Mouse (Mus musculus): ENCODE data around the gene Ism1. TPM values are rescaled to one million over a fixed set of nuclear protein-coding genes. Genes with fewer than 3 reads are reported as not detected.

The Ism1 gene
- polyA plus RNA-seq (2014; fragmentation: Nextera tagmentation; extraction: Ambion mirVana): 4.7 and 5.5 TPM in 2 replicates

GRCm38 (mm10) chr2:139677809-139678274 lies at the start of gene Ism1:
Ism1 (plus strand) TSS chr2:139678178.
- Histone ChIP-seq H3K9me3 (ENCODE audit: control insufficient read depth, low read length) (no peaks in the 10 kb centered on the region), H3K4me2 (ENCODE audit: low read depth, severe bottlenecking) (peak within 1 kb of the TSS; percentile 99), H3K9ac (ENCODE audit: low read length) (peak within 1 kb of the TSS; percentile 94), H3K4me1 (ENCODE audit: control insufficient read depth, insufficient read depth, low read length) (peaks cover 9% of the 10 kb centered on the region), H3K36me3 (ENCODE audit: control insufficient read depth, insufficient read depth, low read length) (no peaks in the 10 kb centered on the region), H3K4me3 (ENCODE audit: low read depth, low read length) (peak within 1 kb of the TSS; percentile 93), H3K27me3 (ENCODE audit: control insufficient read depth, insufficient read depth, low read length) (peaks cover 4% of the 10 kb centered on the region; the same call in 1 of the 2 replicates), H3K27ac (replicated peaks; ENCODE audit: low read depth, low read length) (peak within 1 kb of the TSS; percentile 92)
- ATAC-seq (ENCODE audit: insufficient number of reproducible peaks, low FRiP score, low TSS enrichment, low read depth) (peak; percentile 75), DNase-seq (ENCODE audit: low spot score) (peak; percentile 73)
- WGBS: 0% methylated on average over 27 of the region's 39 CpGs

GRCm38 (mm10) chr2:139628731-139629130 lies 49.2 kb upstream of the Ism1 start:
- H3K9me3 ChIP-seq (ENCODE audit: control insufficient read depth, low read length): no peaks in the 10 kb centered on the region
- WGBS: 81% methylated on average over 4 of the region's 4 CpGs
- H3K27me3 ChIP-seq (ENCODE audit: control insufficient read depth, insufficient read depth, low read length): no peaks in the 10 kb centered on the region
- no peak overlapping the region for H3K4me2 ChIP-seq (ENCODE audit: low read depth, severe bottlenecking)
- no peak overlapping the region for H3K9ac ChIP-seq (ENCODE audit: low read length)
- H3K36me3 ChIP-seq (ENCODE audit: control insufficient read depth, insufficient read depth, low read length): no peaks in the 10 kb centered on the region
- no peaks in the 10 kb centered on the region for H3K4me1 ChIP-seq (ENCODE audit: control insufficient read depth, insufficient read depth, low read length)
- DNase-seq (ENCODE audit: low spot score): no peak
- no peak overlapping the region for H3K27ac ChIP-seq (replicated peaks; ENCODE audit: low read depth, low read length)
- H3K4me3 ChIP-seq (ENCODE audit: low read depth, low read length): no peak overlapping the region
- no peak for ATAC-seq (ENCODE audit: insufficient number of reproducible peaks, low FRiP score, low TSS enrichment, low read depth)

GRCm38 (mm10) chr2:139629653-139630052 lies 48.3 kb upstream of the Ism1 start:
- Histone ChIP-seq H3K4me2 (ENCODE audit: low read depth, severe bottlenecking) (no peak overlapping the region), H3K4me1 (ENCODE audit: control insufficient read depth, insufficient read depth, low read length) (no peaks in the 10 kb centered on the region), H3K36me3 (ENCODE audit: control insufficient read depth, insufficient read depth, low read length) (no peaks in the 10 kb centered on the region), H3K27me3 (ENCODE audit: control insufficient read depth, insufficient read depth, low read length) (no peaks in the 10 kb centered on the region), H3K4me3 (ENCODE audit: low read depth, low read length) (no peak overlapping the region), H3K9ac (ENCODE audit: low read length) (no peak overlapping the region), H3K27ac (replicated peaks; ENCODE audit: low read depth, low read length) (no peak overlapping the region), H3K9me3 (ENCODE audit: control insufficient read depth, low read length) (no peaks in the 10 kb centered on the region)
- no peak for ATAC-seq (ENCODE audit: insufficient number of reproducible peaks, low FRiP score, low TSS enrichment, low read depth)
- DNase-seq (ENCODE audit: low spot score): no peak
- WGBS: 93% methylated on average over 3 of the region's 3 CpGs

GRCm38 (mm10) chr2:139634506-139634905 lies 43.5 kb upstream of the Ism1 start:
- H3K9me3 ChIP-seq (ENCODE audit: control insufficient read depth, low read length): no peaks in the 10 kb centered on the region
- no peak overlapping the region for H3K4me3 ChIP-seq (ENCODE audit: low read depth, low read length)
- no peak for DNase-seq (ENCODE audit: low spot score)
- H3K4me1 ChIP-seq (ENCODE audit: control insufficient read depth, insufficient read depth, low read length): no peaks in the 10 kb centered on the region
- 85% methylated on average over 4 of the region's 4 CpGs for WGBS
- no peak overlapping the region for H3K4me2 ChIP-seq (ENCODE audit: low read depth, severe bottlenecking)
- H3K27me3 ChIP-seq (ENCODE audit: control insufficient read depth, insufficient read depth, low read length): no peaks in the 10 kb centered on the region
- ATAC-seq (ENCODE audit: insufficient number of reproducible peaks, low FRiP score, low TSS enrichment, low read depth): no peak
- H3K36me3 ChIP-seq (ENCODE audit: control insufficient read depth, insufficient read depth, low read length): no peaks in the 10 kb centered on the region
- no peak overlapping the region for H3K27ac ChIP-seq (replicated peaks; ENCODE audit: low read depth, low read length)
- no peak overlapping the region for H3K9ac ChIP-seq (ENCODE audit: low read length)

GRCm38 (mm10) chr2:139637861-139638260 lies 40.1 kb upstream of the Ism1 start:
- Histone ChIP-seq H3K4me1 (ENCODE audit: control insufficient read depth, insufficient read depth, low read length) (no peaks in the 10 kb centered on the region), H3K4me3 (ENCODE audit: low read depth, low read length) (no peak overlapping the region), H3K9me3 (ENCODE audit: control insufficient read depth, low read length) (no peaks in the 10 kb centered on the region), H3K36me3 (ENCODE audit: control insufficient read depth, insufficient read depth, low read length) (no peaks in the 10 kb centered on the region), H3K27me3 (ENCODE audit: control insufficient read depth, insufficient read depth, low read length) (no peaks in the 10 kb centered on the region), H3K9ac (ENCODE audit: low read length) (no peak overlapping the region), H3K4me2 (ENCODE audit: low read depth, severe bottlenecking) (no peak overlapping the region), H3K27ac (replicated peaks; ENCODE audit: low read depth, low read length) (no peak overlapping the region)
- ATAC-seq (ENCODE audit: insufficient number of reproducible peaks, low FRiP score, low TSS enrichment, low read depth) (no peak), DNase-seq (ENCODE audit: low spot score) (no peak)
- 15% methylated on average over 2 of the region's 2 CpGs for WGBS

GRCm38 (mm10) chr2:139641757-139642385 lies 36.1 kb upstream of the Ism1 start:
- 68% methylated on average over 7 of the region's 7 CpGs for WGBS
- H3K27ac ChIP-seq (replicated peaks; ENCODE audit: low read depth, low read length): no peak overlapping the region
- H3K4me2 ChIP-seq (ENCODE audit: low read depth, severe bottlenecking): no peak overlapping the region
- H3K36me3 ChIP-seq (ENCODE audit: control insufficient read depth, insufficient read depth, low read length): no peaks in the 10 kb centered on the region
- DNase-seq (ENCODE audit: low spot score): no peak
- H3K4me3 ChIP-seq (ENCODE audit: low read depth, low read length): no peak overlapping the region
- no peak for ATAC-seq (ENCODE audit: insufficient number of reproducible peaks, low FRiP score, low TSS enrichment, low read depth)
- no peaks in the 10 kb centered on the region for H3K9me3 ChIP-seq (ENCODE audit: control insufficient read depth, low read length)
- no peaks in the 10 kb centered on the region for H3K27me3 ChIP-seq (ENCODE audit: control insufficient read depth, insufficient read depth, low read length)
- peaks cover 3% of the 10 kb centered on the region; the same call in 1 of the 2 replicates for H3K4me1 ChIP-seq (ENCODE audit: control insufficient read depth, insufficient read depth, low read length)
- H3K9ac ChIP-seq (ENCODE audit: low read length): no peak overlapping the region

GRCm38 (mm10) chr2:139649518-139649917 lies 28.5 kb upstream of the Ism1 start:
- Histone ChIP-seq H3K4me1 (ENCODE audit: control insufficient read depth, insufficient read depth, low read length) (peaks cover 3% of the 10 kb centered on the region; the same call in 1 of the 2 replicates), H3K27me3 (ENCODE audit: control insufficient read depth, insufficient read depth, low read length) (no peaks in the 10 kb centered on the region), H3K9me3 (ENCODE audit: control insufficient read depth, low read length) (no peaks in the 10 kb centered on the region), H3K4me3 (ENCODE audit: low read depth, low read length) (no peak overlapping the region), H3K4me2 (ENCODE audit: low read depth, severe bottlenecking) (no peak overlapping the region), H3K36me3 (ENCODE audit: control insufficient read depth, insufficient read depth, low read length) (no peaks in the 10 kb centered on the region), H3K9ac (ENCODE audit: low read length) (no peak overlapping the region), H3K27ac (replicated peaks; ENCODE audit: low read depth, low read length) (no peak overlapping the region)
- 79% methylated on average over 3 of the region's 3 CpGs for WGBS
- no peak for DNase-seq (ENCODE audit: low spot score)
- ATAC-seq (ENCODE audit: insufficient number of reproducible peaks, low FRiP score, low TSS enrichment, low read depth): no peak

GRCm38 (mm10) chr2:139656750-139657149 lies 21.2 kb upstream of the Ism1 start:
- H3K27me3 ChIP-seq (ENCODE audit: control insufficient read depth, insufficient read depth, low read length): no peaks in the 10 kb centered on the region
- WGBS: 36% methylated on average over 4 of the region's 4 CpGs
- no peak for ATAC-seq (ENCODE audit: insufficient number of reproducible peaks, low FRiP score, low TSS enrichment, low read depth)

GRCm38 (mm10) chr2:139671838-139672237 lies 6.1 kb upstream of the Ism1 start:
- Histone ChIP-seq H3K36me3 (ENCODE audit: control insufficient read depth, insufficient read depth, low read length) (no peaks in the 10 kb centered on the region), H3K27me3 (ENCODE audit: control insufficient read depth, insufficient read depth, low read length) (peaks cover 4% of the 10 kb centered on the region; the same call in 1 of the 2 replicates), H3K4me1 (ENCODE audit: control insufficient read depth, insufficient read depth, low read length) (peaks cover 6% of the 10 kb centered on the region), H3K9ac (ENCODE audit: low read length) (no peak overlapping the region), H3K9me3 (ENCODE audit: control insufficient read depth, low read length) (no peaks in the 10 kb centered on the region), H3K4me2 (ENCODE audit: low read depth, severe bottlenecking) (no peak overlapping the region), H3K4me3 (ENCODE audit: low read depth, low read length) (no peak overlapping the region), H3K27ac (replicated peaks; ENCODE audit: low read depth, low read length) (no peak overlapping the region)
- ATAC-seq (ENCODE audit: insufficient number of reproducible peaks, low FRiP score, low TSS enrichment, low read depth) (no peak), DNase-seq (ENCODE audit: low spot score) (no peak)
- WGBS: 87% methylated on average over 3 of the region's 3 CpGs

More at GRCm38 (mm10) chr2:139656750-139657149, 21.2 kb upstream of the Ism1 start:
- no peak for DNase-seq (ENCODE audit: low spot score)
- Histone ChIP-seq H3K9ac (ENCODE audit: low read length) (no peak overlapping the region), H3K4me3 (ENCODE audit: low read depth, low read length) (no peak overlapping the region), H3K9me3 (ENCODE audit: control insufficient read depth, low read length) (no peaks in the 10 kb centered on the region), H3K27ac (replicated peaks; ENCODE audit: low read depth, low read length) (no peak overlapping the region), H3K4me1 (ENCODE audit: control insufficient read depth, insufficient read depth, low read length) (no peaks in the 10 kb centered on the region), H3K4me2 (ENCODE audit: low read depth, severe bottlenecking) (no peak overlapping the region), H3K36me3 (ENCODE audit: control insufficient read depth, insufficient read depth, low read length) (no peaks in the 10 kb centered on the region)

All from limb, embryonic 11.5 days (tissue).